Mouse (Mus musculus) small intestine, adult 2 months (tissue): Measurements from ENCODE around the gene Lrch3.

ENCODE experiments used
- CTCF ChIP-seq: fragments of 200-500 bp; IDR thresholded peaks from 2 replicates; pipeline ENCODE4 v1.5.1; 2012; ENCODE audit warnings: low read depth, mild to moderate bottlenecking, control low read depth, inconsistent platforms, low read length, moderate library complexity, mixed read lengths; ENCODE audit not compliant: insufficient replicate concordance, insufficient read length; ENCODE audit errors: extremely low read depth
- POLR2A ChIP-seq: fragments of 200-500 bp; IDR thresholded peaks from 2 replicates; pipeline ENCODE4 v1.6.1; 2012; ENCODE audit warnings: low read depth, mild to moderate bottlenecking, control low read depth, inconsistent platforms, low read length, moderate library complexity

- no peak for TF ChIP-seq CTCF
- no peak for TF ChIP-seq POLR2A
Observed at GRCm38 (mm10) chr16:32972535-32972934, 58.6 kb downstream of the Lrch3 start.
